In the genomic region with DNA sequence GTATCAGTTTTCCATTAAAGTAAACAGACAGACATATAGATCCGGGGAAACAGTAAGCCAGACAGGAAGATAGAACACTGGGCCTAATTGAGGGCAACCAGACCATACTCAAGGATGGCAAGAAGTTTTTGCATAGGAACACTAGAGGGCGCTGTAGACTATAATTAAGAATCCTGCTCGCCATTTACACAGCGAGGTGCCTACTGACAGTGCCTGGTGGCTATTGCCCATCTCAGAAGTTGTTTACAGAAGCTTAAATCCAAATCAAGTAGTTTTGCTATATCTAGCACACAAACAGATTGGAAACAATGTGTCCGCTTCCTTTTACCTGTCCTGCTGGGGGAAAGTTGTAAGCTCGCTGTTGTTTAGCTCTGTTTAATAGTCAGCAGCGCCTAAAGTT, we compare ENCODE assay signal across 7 mouse cellular contexts. TPM values are rescaled to one million over a fixed set of nuclear protein-coding genes. Genes with fewer than 3 reads are reported as not detected.
DNase-seq lines count a peak whose midpoint lies in the region; ATAC-seq and TF ChIP-seq lines count a peak whose summit lies in the region.

No protein-coding gene starts in this region.

- no peak for TF ChIP-seq POLR2A in spleen, adult 2 months (IDR thresholded peaks at IDR 0.05; ENCODE audit: low read depth, low read length)
- no peak for TF ChIP-seq POLR2A in bone marrow, adult 2 months (IDR thresholded peaks at IDR 0.05; ENCODE audit: borderline replicate concordance, control insufficient read depth, low read depth, low read length)

- no peaks in the 10 kb centered on the region for H3K4me1 ChIP-seq in spleen, adult 2 months (ENCODE audit: control insufficient read depth, insufficient read depth, insufficient read length)
- H3K4me1 ChIP-seq in bone marrow, adult 2 months (ENCODE audit: control insufficient read depth, insufficient read depth, low read length), result no peaks in the 10 kb centered on the region; the same call in 1 of the 2 replicates
- peaks cover 42% of the 10 kb centered on the region for H3K4me1 ChIP-seq in embryonic facial prominence, embryonic 10.5 days
- no peaks in the 10 kb centered on the region for H3K4me1 ChIP-seq in hindbrain, embryonic 15.5 days (replicated peaks)
- H3K4me1 ChIP-seq in liver, embryonic 11.5 days (replicated peaks; ENCODE audit: control insufficient read depth, insufficient read depth, low read length), result no peaks in the 10 kb centered on the region

- H3K9ac ChIP-seq in hindbrain, embryonic 15.5 days, result no peak overlapping the region
- no peak overlapping the region for H3K9ac ChIP-seq in liver, embryonic 11.5 days (ENCODE audit: low read depth, low read length)

- H3K36me3 ChIP-seq in spleen, adult 2 months (ENCODE audit: control insufficient read depth, insufficient read depth, low read length), result no peaks in the 10 kb centered on the region
- H3K36me3 ChIP-seq in embryonic facial prominence, embryonic 10.5 days (replicated peaks), result no peaks in the 10 kb centered on the region
- no peaks in the 10 kb centered on the region for H3K36me3 ChIP-seq in hindbrain, embryonic 15.5 days
- H3K36me3 ChIP-seq in liver, embryonic 11.5 days (ENCODE audit: control insufficient read depth, insufficient read depth, low read length), result no peaks in the 10 kb centered on the region

- H3K27ac ChIP-seq in spleen, adult 2 months (ENCODE audit: insufficient read depth, low read length), result no peak overlapping the region
- no peak overlapping the region for H3K27ac ChIP-seq in bone marrow, adult 2 months (ENCODE audit: control insufficient read depth, insufficient read depth, low read depth, low read length, poor library complexity)
- H3K27ac ChIP-seq in embryonic facial prominence, embryonic 10.5 days (replicated peaks), result no peak overlapping the region
- no peak overlapping the region for H3K27ac ChIP-seq in hindbrain, embryonic 15.5 days (replicated peaks)
- no peak overlapping the region for H3K27ac ChIP-seq in liver, embryonic 11.5 days (ENCODE audit: low read depth, low read length)

- no peak overlapping the region for H3K4me2 ChIP-seq in hindbrain, embryonic 15.5 days
- H3K4me2 ChIP-seq in liver, embryonic 11.5 days, result no peak overlapping the region

- no peaks in the 10 kb centered on the region for H3K27me3 ChIP-seq in spleen, adult 2 months (ENCODE audit: control insufficient read depth, insufficient read depth, low read length)
- no peaks in the 10 kb centered on the region for H3K27me3 ChIP-seq in embryonic facial prominence, embryonic 10.5 days (replicated peaks; ENCODE audit: low read depth, poor library complexity, severe bottlenecking)
- no peaks in the 10 kb centered on the region for H3K27me3 ChIP-seq in hindbrain, embryonic 15.5 days
- H3K27me3 ChIP-seq in liver, embryonic 11.5 days (replicated peaks; ENCODE audit: control insufficient read depth, insufficient read depth, low read length), result no peaks in the 10 kb centered on the region

- peak; percentile 66; the same call in 1 of the 2 replicates for ATAC-seq in hindbrain, embryonic 15.5 days (ENCODE audit: low FRiP score, low read depth)
- ATAC-seq in liver, embryonic 11.5 days (replicated peaks; ENCODE audit: low FRiP score), result 0 out of 2 replicates have a peak, but pooled peaks have one; percentile 43

- WGBS in spleen, adult 2 months, result 42% methylated on average over 7 of the region's 7 CpGs
- WGBS in bone marrow, adult 2 months, result 40% methylated on average over 7 of the region's 7 CpGs
- WGBS in embryonic facial prominence, embryonic 10.5 days, result 36% methylated on average over 7 of the region's 7 CpGs
- WGBS in hindbrain, embryonic 15.5 days, result 34% methylated on average over 7 of the region's 7 CpGs
- WGBS in liver, embryonic 11.5 days, result 35% methylated on average over 7 of the region's 7 CpGs

- H3K4me3 ChIP-seq in spleen, adult 2 months (ENCODE audit: extremely low read depth, insufficient read depth, insufficient read length), result no peak overlapping the region
- no peak overlapping the region for H3K4me3 ChIP-seq in bone marrow, adult 2 months (replicated peaks; ENCODE audit: control insufficient read depth, low read depth, low read length)
- no peak overlapping the region for H3K4me3 ChIP-seq in embryonic facial prominence, embryonic 10.5 days
- H3K4me3 ChIP-seq in hindbrain, embryonic 15.5 days, result no peak overlapping the region
- no peak overlapping the region for H3K4me3 ChIP-seq in liver, embryonic 11.5 days (ENCODE audit: low read depth, low read length)

- no peaks in the 10 kb centered on the region for H3K9me3 ChIP-seq in embryonic facial prominence, embryonic 10.5 days
- H3K9me3 ChIP-seq in hindbrain, embryonic 15.5 days, result no peaks in the 10 kb centered on the region
- no peaks in the 10 kb centered on the region for H3K9me3 ChIP-seq in liver, embryonic 11.5 days (ENCODE audit: control insufficient read depth, low read length)

- peak; percentile 12; the same call in 1 of the 2 replicates for TF ChIP-seq CTCF in spleen, adult 2 months (IDR thresholded peaks at IDR 0.05; ENCODE audit: extremely low read depth, insufficient read depth, insufficient read length, insufficient replicate concordance)
- peak; percentile 39; the same call in 1 of the 2 replicates for TF ChIP-seq CTCF in bone marrow, adult 2 months (IDR thresholded peaks at IDR 0.05; ENCODE audit: control insufficient read depth, insufficient read depth, low read length)

- no peak for DNase-seq in spleen, adult 2 months (ENCODE audit: low read depth in 1 of 2, low spot score in 2 of 2)
- DNase-seq in spleen, postnatal 14 days (ENCODE audit: low spot score in 2 of 2), result no peak
- peak; percentile 46 for DNase-seq in embryonic facial prominence, embryonic 10.5 days (ENCODE audit: low spot score)
- no peak for DNase-seq in liver, embryonic 11.5 days (ENCODE audit: low spot score)
- peak; percentile 73 for DNase-seq in retina, adult 2 months (ENCODE audit: low read depth, low spot score)

RNA-seq across cellular contexts. Expression of a gene that starts 29.9 kb away (rescaled TPM):
- polyA plus RNA-seq in spleen, adult 2 months (2012; rRNA removed), result 4.5 and 4.6 TPM in 2 replicates
- polyA plus RNA-seq in bone marrow, adult 2 months (2011; ENCODE audit: insufficient read depth, insufficient read length, low replicate concordance, missing spikeins), result 3.8 and 8.3 TPM in 2 replicates
- polyA plus RNA-seq in embryonic facial prominence, embryonic 10.5 days (2016; fragmentation: Nextera tagmentation; extraction: Ambion mirVana), result 0.79 and 0.90 TPM in 2 replicates
- 0.96 and 1.0 TPM in 2 replicates for polyA plus RNA-seq in hindbrain, embryonic 15.5 days (2015; fragmentation: Nextera tagmentation; extraction: Ambion mirVana)
- polyA plus RNA-seq in liver, embryonic 11.5 days (2014; fragmentation: Nextera tagmentation; extraction: Ambion mirVana), result 0.55 and 0.90 TPM in 2 replicates

RNA-seq across cellular contexts. Expression of a gene that starts 46.4 kb away (rescaled TPM):
- 37.8 and 50.5 TPM in 2 replicates for polyA plus RNA-seq in spleen, adult 2 months (2012; rRNA removed)
- 504 and 514 TPM in 2 replicates for polyA plus RNA-seq in bone marrow, adult 2 months (2011; ENCODE audit: insufficient read depth, insufficient read length, low replicate concordance, missing spikeins)
- 340 and 346 TPM in 2 replicates for polyA plus RNA-seq in embryonic facial prominence, embryonic 10.5 days (2016; fragmentation: Nextera tagmentation; extraction: Ambion mirVana)
- 116 and 138 TPM in 2 replicates for polyA plus RNA-seq in hindbrain, embryonic 15.5 days (2015; fragmentation: Nextera tagmentation; extraction: Ambion mirVana)
- 366 and 391 TPM in 2 replicates for polyA plus RNA-seq in liver, embryonic 11.5 days (2014; fragmentation: Nextera tagmentation; extraction: Ambion mirVana)

Comparison
In these comparisons a context has a peak if more than half of its experiments do, and no peak if none do; other contexts are left out.
1. DNase-seq: peak in embryonic facial prominence, embryonic 10.5 days (single experiment) and retina, adult 2 months (single experiment); none in spleen, adult 2 months (0 of 2), spleen, postnatal 14 days (0 of 2) and liver, embryonic 11.5 days (single experiment).